ENCODE assay signal across 22 mouse cellular contexts in genomic region chr17:61325401-61325800, GRCm38 (mm10).
A peak's percentile ranks its signal among the peaks of the same experiment; 100 is the strongest.
DNase-seq lines count a peak whose midpoint lies in the region; ATAC-seq and TF ChIP-seq lines count a peak whose summit lies in the region.
"Had no signal": no experiment of that assay in that cellular context is flagged by ENCODE, and none has a peak within 500 bp of the region (broad histone marks: within the 10 kb centered on the region; RNA-seq: fewer than 3 reads in every experiment).

No protein-coding gene starts in this region.

- intact Hi-C loops in gastrocnemius, postnatal 36 days (cut with DNase I): no loop called here

- DNase-seq in kidney, postnatal 0 days (ENCODE audit: low spot score): peak; percentile 64
- peak; percentile 17 for DNase-seq in lung, postnatal 0 days (ENCODE audit: low spot score)
- DNase-seq in lung, postnatal 4 days: no peak
- peak; percentile 45 for DNase-seq in Muller cell, postnatal 12 days (ENCODE audit: inconsistent ontology term)
- DNase-seq in gastrocnemius, postnatal 36 days: no peak
- DNase-seq: adrenal gland, adult 8-10 months; adrenal gland, postnatal 14 days; adrenal gland, postnatal 36 days; B cell, adult 2 months; cerebellum, adult 11-12 months; cerebellum, adult 2 months; cerebellum, adult 9-10 months; cerebellum, postnatal 10 days; cerebellum, postnatal 25 days; forebrain, postnatal 0 days had no signal

- H3K27ac ChIP-seq in kidney, postnatal 0 days: no peak overlapping the region
- H3K27ac ChIP-seq in kidney, embryonic 14.5 days (ENCODE audit: low read depth, low read length): no peak overlapping the region
- H3K27ac ChIP-seq in lung, postnatal 0 days (ENCODE audit: low read length): no peak overlapping the region
- H3K27ac ChIP-seq in forebrain, embryonic 16.5 days (ENCODE audit: low read length): no peak overlapping the region
- H3K27ac ChIP-seq: embryonic facial prominence, embryonic 13.5 days had no signal

- H3K9ac ChIP-seq in kidney, postnatal 0 days (ENCODE audit: low read depth, low read length): no peak overlapping the region
- H3K9ac ChIP-seq in kidney, embryonic 14.5 days (ENCODE audit: low read depth, low read length): no peak overlapping the region
- no peak overlapping the region for H3K9ac ChIP-seq in lung, postnatal 0 days (replicated peaks; ENCODE audit: low read depth)
- no peak overlapping the region for H3K9ac ChIP-seq in forebrain, embryonic 16.5 days (replicated peaks; ENCODE audit: low read depth, low read length)
- H3K9ac ChIP-seq: embryonic facial prominence, embryonic 13.5 days; forebrain, postnatal 0 days had no signal

- TF ChIP-seq EP300 in lung, postnatal 0 days (IDR thresholded peaks at IDR 0.05): no peak

- H3K4me3 ChIP-seq in kidney, postnatal 0 days (replicated peaks; ENCODE audit: low read depth, low read length): no peak overlapping the region
- no peak overlapping the region for H3K4me3 ChIP-seq in kidney, embryonic 14.5 days (ENCODE audit: low read length)
- no peak overlapping the region for H3K4me3 ChIP-seq in lung, postnatal 0 days (ENCODE audit: low read depth, low read length)
- H3K4me3 ChIP-seq in forebrain, embryonic 16.5 days (replicated peaks; ENCODE audit: low read length): no peak overlapping the region
- H3K4me3 ChIP-seq: embryonic facial prominence, embryonic 13.5 days had no signal

- no peaks in the 10 kb centered on the region for H3K9me3 ChIP-seq in kidney, postnatal 0 days (replicated peaks; ENCODE audit: low read length)
- H3K9me3 ChIP-seq in kidney, embryonic 14.5 days (ENCODE audit: control insufficient read depth, low read length): no peaks in the 10 kb centered on the region
- no peaks in the 10 kb centered on the region for H3K9me3 ChIP-seq in lung, postnatal 0 days (ENCODE audit: low read length)
- H3K9me3 ChIP-seq in forebrain, embryonic 16.5 days (ENCODE audit: control insufficient read depth, low read length): no peaks in the 10 kb centered on the region
- H3K9me3 ChIP-seq: embryonic facial prominence, embryonic 13.5 days; G1E had no signal

- ATAC-seq in kidney, postnatal 0 days (replicated peaks; ENCODE audit: low FRiP score, low read depth): no peak
- no peak for ATAC-seq in kidney, embryonic 14.5 days (ENCODE audit: low FRiP score, low TSS enrichment)
- ATAC-seq in lung, postnatal 0 days: no peak
- no peak for ATAC-seq in forebrain, embryonic 16.5 days
- ATAC-seq: CD4-positive, CD25-positive, alpha-beta regulatory T cell, adult 4 months; forebrain, embryonic 14.5 days; forebrain, postnatal 0 days had no signal

- H3K4me2 ChIP-seq in kidney, postnatal 0 days (ENCODE audit: low read length): no peak overlapping the region
- H3K4me2 ChIP-seq in kidney, embryonic 14.5 days (replicated peaks; ENCODE audit: low read depth, low read length): no peak overlapping the region
- no peak overlapping the region for H3K4me2 ChIP-seq in lung, postnatal 0 days (replicated peaks; ENCODE audit: low read depth, low read length)
- H3K4me2 ChIP-seq in forebrain, embryonic 16.5 days (ENCODE audit: low read length): no peak overlapping the region
- H3K4me2 ChIP-seq: embryonic facial prominence, embryonic 13.5 days had no signal

- no peaks in the 10 kb centered on the region for H3K27me3 ChIP-seq in kidney, postnatal 0 days (ENCODE audit: insufficient read depth, low read length)
- H3K27me3 ChIP-seq in kidney, embryonic 14.5 days (ENCODE audit: control insufficient read depth, insufficient read depth, low read length): no peaks in the 10 kb centered on the region
- H3K27me3 ChIP-seq in lung, postnatal 0 days (replicated peaks; ENCODE audit: insufficient read depth, low read length): no peaks in the 10 kb centered on the region
- H3K27me3 ChIP-seq in forebrain, embryonic 16.5 days (replicated peaks; ENCODE audit: control insufficient read depth, insufficient read depth, low read length): no peaks in the 10 kb centered on the region
- H3K27me3 ChIP-seq: CH12.LX; embryonic facial prominence, embryonic 13.5 days had no signal

- TF ChIP-seq CTCF in kidney, postnatal 0 days (IDR thresholded peaks at IDR 0.05; ENCODE audit: low read depth): no peak
- TF ChIP-seq CTCF in lung, postnatal 0 days (IDR thresholded peaks at IDR 0.05): no peak

- no peaks in the 10 kb centered on the region for H3K36me3 ChIP-seq in kidney, postnatal 0 days (ENCODE audit: insufficient read depth, low read length)
- no peaks in the 10 kb centered on the region for H3K36me3 ChIP-seq in kidney, embryonic 14.5 days (ENCODE audit: control insufficient read depth, insufficient read depth, low read length)
- no peaks in the 10 kb centered on the region for H3K36me3 ChIP-seq in lung, postnatal 0 days (ENCODE audit: insufficient read depth, low read length)
- no peaks in the 10 kb centered on the region for H3K36me3 ChIP-seq in forebrain, embryonic 16.5 days (ENCODE audit: control insufficient read depth, insufficient read depth)
- H3K36me3 ChIP-seq: embryonic facial prominence, embryonic 13.5 days; G1E had no signal

- no peaks in the 10 kb centered on the region for H3K4me1 ChIP-seq in kidney, postnatal 0 days (replicated peaks; ENCODE audit: insufficient read depth, low read length)
- no peaks in the 10 kb centered on the region for H3K4me1 ChIP-seq in kidney, embryonic 14.5 days (ENCODE audit: control insufficient read depth, insufficient read depth, low read length)
- H3K4me1 ChIP-seq in lung, postnatal 0 days (ENCODE audit: insufficient read depth, low read depth, low read length): no peaks in the 10 kb centered on the region
- no peaks in the 10 kb centered on the region for H3K4me1 ChIP-seq in forebrain, embryonic 16.5 days (replicated peaks; ENCODE audit: control insufficient read depth, insufficient read depth, low read length)
- H3K4me1 ChIP-seq: embryonic facial prominence, embryonic 13.5 days had no signal

Comparison
In these comparisons a context has a peak if more than half of its experiments do, and no peak if none do; other contexts are left out.
1. DNase-seq: peak in kidney, postnatal 0 days (single experiment), lung, postnatal 0 days (single experiment) and Muller cell, postnatal 12 days (single experiment); none in lung, postnatal 4 days (0 of 2) and gastrocnemius, postnatal 36 days (0 of 2).